Mouse (Mus musculus): ENCODE data around the gene Slc25a53.
"Not testable (repeated sequence)": the region's sequence is repeated elsewhere in the genome, so short reads cannot be mapped to it uniquely, and the experiment has no call there.

Gene Slc25a53

GRCm38 (mm10) chrX:137038000-137038483, at the start of gene Slc25a53:
Gene Slc25a53 (minus strand): TSS chrX:137038302.
- DNase-seq (ENCODE audit: low read depth), result peak; percentile 87

GRCm38 (mm10) chrX:137063202-137063601, 25.1 kb upstream of the Slc25a53 start:
- DNase-seq (ENCODE audit: low read depth), result no peak

GRCm38 (mm10) chrX:137049425-137050225, 11.5 kb upstream of the Slc25a53 start, which contains the start of gene Fam199x:
Gene Fam199x (plus strand): TSS chrX:137049594.
- peak; percentile 83 for DNase-seq (ENCODE audit: low read depth)

- no peak for DNase-seq (ENCODE audit: low read depth)
Measured at GRCm38 (mm10) chrX:137049060-137049424, 10.9 kb upstream of the Slc25a53 start.

GRCm38 (mm10) chrX:137038502-137038901, 400 bp upstream of the Slc25a53 start:
- DNase-seq (ENCODE audit: low read depth), result no peak

GRCm38 (mm10) chrX:137037470-137037999, 567 bp downstream of the Slc25a53 start:
- no peak for DNase-seq (ENCODE audit: low read depth)

- no peak for DNase-seq (ENCODE audit: low read depth)
Measured at GRCm38 (mm10) chrX:137034322-137034721, 3.8 kb downstream of the Slc25a53 start.

- DNase-seq (ENCODE audit: low read depth), result no peak
Measured at GRCm38 (mm10) chrX:137031726-137032125, 6.4 kb downstream of the Slc25a53 start.

- DNase-seq (ENCODE audit: low read depth), result no peak
Measured at GRCm38 (mm10) chrX:137030916-137031315, 7.2 kb downstream of the Slc25a53 start.

- DNase-seq (ENCODE audit: low read depth), result peak; percentile 81
Measured at GRCm38 (mm10) chrX:137019310-137019709, 18.8 kb downstream of the Slc25a53 start.

- no peak for DNase-seq (ENCODE audit: low read depth)
Measured at GRCm38 (mm10) chrX:137017668-137018067, 20.4 kb downstream of the Slc25a53 start.

GRCm38 (mm10) chrX:137015099-137015709, 22.9 kb downstream of the Slc25a53 start:
- peak; percentile 79 for DNase-seq (ENCODE audit: low read depth)

- no peak for DNase-seq (ENCODE audit: low read depth)
Measured at GRCm38 (mm10) chrX:136996256-136996655, 41.8 kb downstream of the Slc25a53 start.

GRCm38 (mm10) chrX:136993641-136994040, 44.5 kb downstream of the Slc25a53 start:
- peak; percentile 39 for DNase-seq (ENCODE audit: low read depth)

GRCm38 (mm10) chrX:136992978-136993547, 45.0 kb downstream of the Slc25a53 start, which contains the start of gene Zcchc18:
Gene Zcchc18 (plus strand): TSS chrX:136993155.
- DNase-seq (ENCODE audit: low read depth), result peak; percentile 80

- peak; percentile 57 for DNase-seq (ENCODE audit: low read depth)
Measured at GRCm38 (mm10) chrX:136992191-136992965, 45.7 kb downstream of the Slc25a53 start.

GRCm38 (mm10) chrX:136991274-136991673, 46.8 kb downstream of the Slc25a53 start:
- DNase-seq (ENCODE audit: low read depth), result peak; percentile 19

- peak; percentile 38 for DNase-seq (ENCODE audit: low read depth)
Measured at GRCm38 (mm10) chrX:136986039-136986438, 52.1 kb downstream of the Slc25a53 start.

GRCm38 (mm10) chrX:136978616-136979015, 59.5 kb downstream of the Slc25a53 start:
- DNase-seq (ENCODE audit: low read depth), result peak; percentile 51

GRCm38 (mm10) chrX:136976424-136977084, 61.5 kb downstream of the Slc25a53 start, which contains the start of the genes Tmsb15l and Tmsb15b1:
Gene Tmsb15l (minus strand): TSS chrX:136976869.
Gene Tmsb15b1 (minus strand): TSS chrX:136976874.
- peak; percentile 87 for DNase-seq (ENCODE audit: low read depth)

- DNase-seq (ENCODE audit: low read depth), result not testable (repeated sequence)
Measured at GRCm38 (mm10) chrX:136975397-136975796, 62.7 kb downstream of the Slc25a53 start, which contains the start of gene Tmsb15b2. Gene Tmsb15b2 (minus strand): TSS chrX:136975497.
